Mouse (Mus musculus): Measurements from ENCODE around the gene Cln6.

DNA sequence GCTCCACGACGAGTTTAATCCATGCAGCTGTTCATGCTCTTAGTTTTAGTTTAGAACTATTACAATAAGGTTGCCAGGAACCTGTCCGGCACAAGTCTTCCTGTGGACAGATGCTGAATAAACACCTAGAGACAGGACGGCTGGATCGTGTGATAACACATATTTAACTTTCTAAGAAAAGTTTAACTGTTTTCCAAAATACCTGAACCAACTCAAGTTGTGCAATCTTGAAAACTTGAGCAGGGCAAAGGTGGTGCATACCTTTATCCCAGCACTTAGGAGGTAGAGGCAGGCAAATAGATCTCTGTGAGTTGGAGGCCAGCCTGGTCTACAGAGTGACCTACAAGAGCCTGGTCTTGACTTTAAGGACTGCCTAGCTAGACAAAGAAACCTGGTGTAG is 3.7 kb upstream of the Cln6 start:
- TF ChIP-seq POLR2A (IDR thresholded peaks at IDR 0.05; ENCODE audit: low read depth, low read length), result no peak
- no peak for TF ChIP-seq CTCF (conservative IDR thresholded peaks at IDR 0.05; ENCODE audit: insufficient read depth, insufficient read length, low read depth, low read length)

Measured in kidney, adult 2 months (tissue).